Mouse (Mus musculus) cerebellum, adult (tissue): ENCODE data around the gene St7.

Experiments
- ATAC-seq: cut with Nextera tagmentation; 2 replicates; pipeline ENCODE4 v1.9.2; 2017; ENCODE audit warnings: mild to moderate bottlenecking, moderate library complexity, mixed read lengths; ENCODE audit not compliant: insufficient number of reproducible peaks, low FRiP score, low TSS enrichment

Gene St7

DNA sequence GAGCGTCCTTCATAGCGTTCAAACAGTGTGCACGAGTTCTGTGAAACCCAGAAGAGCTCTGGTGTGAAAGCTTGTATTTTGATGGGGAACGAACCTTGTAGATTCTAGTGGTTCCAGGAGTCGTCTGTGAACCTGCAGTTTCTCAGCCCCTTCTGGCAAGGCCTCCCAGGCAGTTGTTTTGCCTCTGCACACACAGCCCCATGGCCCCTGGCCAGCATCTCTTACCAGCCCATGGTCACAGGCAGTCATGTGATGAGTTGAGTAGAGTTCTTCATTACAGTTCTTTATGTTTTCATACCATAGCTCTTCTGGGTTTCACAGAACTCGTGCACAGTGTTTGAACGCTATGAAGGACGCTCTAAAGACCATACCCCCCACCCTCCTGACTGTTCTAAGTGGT lies 240.1 kb downstream of the St7 start:
- no peak for ATAC-seq

GRCm38 (mm10) chr6:17938631-17939346 lies 246.1 kb downstream of the St7 start:
- ATAC-seq, result no peak

DNA sequence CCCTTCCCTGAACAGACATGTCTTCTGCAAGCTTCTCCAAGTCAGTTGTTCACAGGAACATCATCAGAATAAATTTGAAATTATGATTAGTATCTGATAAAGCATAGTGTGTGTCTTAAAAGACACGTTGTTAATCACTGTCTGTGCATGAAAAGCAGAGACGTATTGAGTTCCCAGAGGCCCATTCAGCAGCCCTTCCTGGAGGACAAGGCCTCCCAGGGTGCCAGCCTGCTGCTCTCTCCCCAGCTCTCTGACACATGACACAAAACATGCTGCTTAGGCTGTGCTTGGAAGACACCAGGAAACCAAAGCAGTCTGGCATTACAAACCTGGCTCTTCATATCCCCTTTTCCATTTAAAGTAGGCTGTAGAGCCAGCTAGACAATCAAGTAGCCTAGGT lies 249.2 kb downstream of the St7 start:
- peak; percentile 50; the same call in 1 of the 2 replicates for ATAC-seq

GRCm38 (mm10) chr6:17942344-17942743 lies 249.6 kb downstream of the St7 start:
- ATAC-seq, result peak; percentile 31; the same call in 1 of the 2 replicates

DNA sequence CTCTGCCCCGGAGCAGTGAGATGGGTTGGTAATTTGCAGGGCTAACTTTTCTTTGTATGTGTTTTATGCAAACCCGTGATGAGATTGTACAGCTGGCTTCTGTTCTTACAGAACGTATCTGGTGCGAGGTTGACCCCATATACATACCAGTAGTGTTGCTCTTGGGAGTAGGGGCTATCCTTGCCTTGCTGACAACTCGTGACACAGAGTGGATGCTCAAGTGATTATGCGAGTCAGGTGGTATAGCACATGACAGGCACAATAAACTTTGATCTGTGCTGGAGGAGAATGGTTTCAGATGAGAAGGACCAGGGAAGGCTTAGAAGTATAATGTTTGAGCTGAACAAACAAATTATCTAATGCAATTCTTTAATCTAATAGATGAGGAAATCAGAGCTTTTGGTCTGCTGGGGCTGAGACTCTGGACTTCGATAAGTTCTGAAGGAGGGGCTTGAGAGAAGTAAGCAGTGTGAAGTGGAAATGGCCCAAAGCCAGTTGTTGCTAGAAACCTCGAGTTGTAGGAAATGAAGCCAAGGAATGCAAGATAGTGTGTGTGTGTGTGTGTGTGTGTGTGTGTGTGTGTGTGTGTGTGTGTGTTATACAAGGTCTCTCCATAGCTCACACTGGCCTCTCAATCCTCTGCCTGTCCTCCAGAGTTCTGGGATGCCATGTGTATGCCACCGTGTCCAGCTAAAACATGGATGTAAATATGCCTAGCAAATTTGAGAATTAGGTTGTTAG lies 251.3 kb downstream of the St7 start:
- no peak for ATAC-seq

GRCm38 (mm10) chr6:17946456-17946855 lies 253.7 kb downstream of the St7 start:
- ATAC-seq, result no peak

DNA sequence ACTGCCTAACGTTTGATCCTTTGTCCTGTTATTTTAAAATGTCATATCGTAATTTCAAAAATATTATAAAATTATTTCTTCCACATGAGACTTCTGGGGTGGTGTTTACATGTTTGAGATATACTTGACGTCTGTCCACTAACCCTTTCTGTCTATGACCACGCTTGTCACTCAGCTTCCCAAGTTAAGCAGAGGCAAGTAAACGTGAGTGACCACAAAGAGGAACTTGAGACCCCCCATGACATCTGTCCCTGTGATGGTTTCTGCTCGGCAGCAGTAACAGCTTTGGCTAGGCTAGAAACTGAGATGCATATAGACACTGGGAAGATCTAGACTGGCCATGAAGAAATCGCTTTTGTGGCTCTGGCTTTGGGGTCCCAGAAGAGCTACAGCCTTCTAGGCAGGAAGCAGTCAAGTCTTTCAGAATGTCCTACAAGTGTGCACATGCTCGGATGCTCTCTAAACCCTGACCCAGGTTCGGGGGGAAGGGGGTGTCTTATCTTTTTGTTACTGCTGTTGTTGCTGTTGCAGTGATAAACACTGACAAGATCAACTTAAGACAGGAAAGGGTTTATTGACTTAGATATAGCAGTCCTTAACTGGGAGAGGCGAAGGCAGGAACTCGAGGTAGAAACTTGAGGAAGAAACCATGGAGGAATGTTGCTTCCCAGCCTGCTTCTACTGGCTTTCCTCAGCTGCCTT lies 254.5 kb downstream of the St7 start:
- ATAC-seq, result no peak

GRCm38 (mm10) chr6:17949103-17949502 lies 256.4 kb downstream of the St7 start:
- no peak for ATAC-seq

DNA sequence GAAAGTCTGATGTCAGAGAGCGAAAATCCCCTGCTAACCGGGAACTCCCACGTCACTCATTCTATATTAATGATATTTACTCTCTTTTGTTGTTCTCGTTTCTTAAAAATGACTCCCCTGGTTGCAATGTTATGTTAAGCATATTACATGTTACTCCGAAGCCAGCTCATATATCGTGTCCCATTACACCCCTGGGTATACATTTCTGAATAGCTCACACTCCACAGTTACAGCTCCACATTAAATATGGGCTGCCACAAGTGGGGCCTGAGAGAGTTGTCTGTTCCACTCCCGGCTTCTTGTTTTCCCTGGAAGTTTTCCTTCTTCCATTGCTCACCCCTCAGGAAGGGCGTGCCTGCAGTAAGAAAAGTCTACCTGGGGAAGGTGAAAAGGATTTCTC lies 259.0 kb downstream of the St7 start:
- ATAC-seq, result no peak

GRCm38 (mm10) chr6:17963455-17963854 lies 270.7 kb downstream of the St7 start:
- ATAC-seq, result no peak

GRCm38 (mm10) chr6:17968467-17969144 lies 275.9 kb downstream of the St7 start:
- ATAC-seq, result no peak

DNA sequence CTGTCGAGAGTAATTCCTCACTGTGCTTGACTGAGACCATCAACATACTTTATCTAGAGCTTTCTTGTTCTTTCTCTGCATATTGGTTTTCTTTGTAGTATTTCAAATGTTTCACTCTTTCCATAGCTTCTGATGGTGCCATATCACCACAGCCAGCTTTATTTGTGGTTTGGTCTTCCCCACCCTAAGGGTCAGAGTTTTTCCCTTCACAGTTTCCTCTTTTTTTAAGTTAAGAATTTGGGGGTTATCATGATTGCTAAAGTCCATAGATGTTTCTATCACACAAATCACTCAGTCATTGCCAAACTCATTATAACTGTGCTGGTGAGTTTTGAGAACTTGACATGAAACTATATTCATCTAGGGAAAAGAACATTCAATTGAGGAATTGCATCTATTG lies 277.1 kb downstream of the St7 start:
- no peak for ATAC-seq

GRCm38 (mm10) chr6:17971393-17971792 lies 278.7 kb downstream of the St7 start:
- no peak for ATAC-seq

DNA sequence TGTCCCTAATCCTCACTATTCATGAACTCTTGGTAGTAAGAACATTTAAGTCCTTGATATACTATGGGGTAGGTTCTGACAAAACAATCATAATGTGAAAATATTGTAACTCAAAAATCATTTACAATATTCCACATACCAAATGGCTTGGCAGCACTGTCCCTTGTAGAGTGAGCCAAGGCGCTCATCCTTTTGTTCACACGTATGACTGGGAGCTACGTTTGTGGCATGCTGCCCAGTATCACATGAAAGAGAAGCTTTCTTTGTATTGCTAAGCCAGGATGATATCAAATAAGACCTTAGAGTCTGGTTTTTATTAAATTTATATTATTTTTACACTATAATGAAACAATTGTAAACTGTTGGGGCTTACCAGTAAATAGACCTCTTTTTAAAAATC lies 281.7 kb downstream of the St7 start:
- ATAC-seq, result no peak

DNA sequence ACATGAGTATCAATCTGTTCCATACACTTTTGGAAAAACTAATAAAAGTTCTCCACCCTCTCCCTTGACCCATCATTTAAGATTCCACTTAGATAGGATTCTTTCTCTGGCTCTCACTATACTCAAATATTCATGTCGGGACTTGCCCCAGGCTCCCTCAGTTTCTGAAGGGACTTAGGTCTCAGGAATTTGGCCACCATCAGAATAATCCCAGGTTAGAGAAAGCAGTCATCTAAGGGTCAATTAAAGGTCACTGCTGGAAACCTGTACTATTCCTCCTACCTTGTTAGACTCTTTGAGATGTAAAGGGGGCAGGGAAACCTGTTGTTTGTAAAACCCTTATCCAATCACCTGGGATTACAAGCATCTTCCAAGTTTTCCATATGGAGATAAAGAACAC lies 284.4 kb downstream of the St7 start:
- ATAC-seq, result no peak

DNA sequence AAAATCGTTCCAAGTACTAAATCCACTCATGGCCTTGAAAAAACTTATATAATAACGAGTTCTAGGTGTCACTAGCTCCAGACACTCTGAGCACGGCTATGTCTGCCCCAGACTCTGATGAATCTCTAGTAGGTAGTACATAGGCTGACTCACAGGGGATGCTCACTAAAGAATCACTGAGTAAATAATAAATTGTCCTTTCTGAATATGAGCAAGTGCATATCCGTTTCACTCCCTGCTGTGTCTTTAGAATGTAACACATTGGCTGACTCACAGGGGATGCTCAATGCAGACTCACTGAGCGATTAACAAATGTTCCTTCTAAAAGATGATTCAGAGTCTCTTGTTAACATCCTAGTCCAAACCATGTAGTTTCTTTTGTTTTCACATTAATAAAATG lies 285.6 kb downstream of the St7 start:
- no peak for ATAC-seq

DNA sequence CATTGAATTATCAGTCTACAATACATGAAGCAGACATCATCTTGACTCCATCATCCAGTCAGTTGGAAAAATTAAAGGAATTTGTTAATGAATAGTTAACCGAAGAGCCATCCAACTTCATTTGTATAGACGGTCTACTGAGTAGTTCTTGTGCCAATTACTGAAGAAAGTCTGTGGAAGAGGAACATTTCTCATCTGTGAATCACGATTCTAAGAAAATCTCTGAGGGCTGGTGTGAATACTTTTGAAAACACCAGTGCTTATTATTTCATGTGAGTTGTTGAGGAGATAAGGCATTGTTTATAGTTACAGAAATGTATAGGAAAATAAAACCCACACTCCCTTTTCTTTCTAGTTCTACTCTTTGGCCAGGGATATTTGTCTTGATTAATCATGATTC lies 286.1 kb downstream of the St7 start:
- no peak for ATAC-seq

DNA sequence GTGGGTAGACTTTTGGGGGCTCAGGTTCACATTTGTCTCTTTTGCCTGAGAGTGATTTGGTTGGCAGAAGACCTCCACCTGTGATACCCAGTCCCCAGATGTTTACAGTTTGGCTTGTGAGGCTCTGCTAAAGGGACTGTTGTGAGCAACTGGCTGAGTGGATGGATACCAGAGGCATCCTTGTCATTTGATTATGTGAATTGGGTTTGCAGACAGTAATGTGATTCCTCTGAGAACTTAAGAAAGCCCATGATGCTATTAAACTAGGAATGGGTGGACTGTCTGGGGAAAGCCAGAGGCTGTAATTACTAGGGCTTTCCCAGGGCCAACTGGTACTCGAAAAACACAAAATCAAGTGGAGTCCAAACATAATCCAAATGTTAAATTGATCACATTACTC lies 286.6 kb downstream of the St7 start:
- no peak for ATAC-seq

DNA sequence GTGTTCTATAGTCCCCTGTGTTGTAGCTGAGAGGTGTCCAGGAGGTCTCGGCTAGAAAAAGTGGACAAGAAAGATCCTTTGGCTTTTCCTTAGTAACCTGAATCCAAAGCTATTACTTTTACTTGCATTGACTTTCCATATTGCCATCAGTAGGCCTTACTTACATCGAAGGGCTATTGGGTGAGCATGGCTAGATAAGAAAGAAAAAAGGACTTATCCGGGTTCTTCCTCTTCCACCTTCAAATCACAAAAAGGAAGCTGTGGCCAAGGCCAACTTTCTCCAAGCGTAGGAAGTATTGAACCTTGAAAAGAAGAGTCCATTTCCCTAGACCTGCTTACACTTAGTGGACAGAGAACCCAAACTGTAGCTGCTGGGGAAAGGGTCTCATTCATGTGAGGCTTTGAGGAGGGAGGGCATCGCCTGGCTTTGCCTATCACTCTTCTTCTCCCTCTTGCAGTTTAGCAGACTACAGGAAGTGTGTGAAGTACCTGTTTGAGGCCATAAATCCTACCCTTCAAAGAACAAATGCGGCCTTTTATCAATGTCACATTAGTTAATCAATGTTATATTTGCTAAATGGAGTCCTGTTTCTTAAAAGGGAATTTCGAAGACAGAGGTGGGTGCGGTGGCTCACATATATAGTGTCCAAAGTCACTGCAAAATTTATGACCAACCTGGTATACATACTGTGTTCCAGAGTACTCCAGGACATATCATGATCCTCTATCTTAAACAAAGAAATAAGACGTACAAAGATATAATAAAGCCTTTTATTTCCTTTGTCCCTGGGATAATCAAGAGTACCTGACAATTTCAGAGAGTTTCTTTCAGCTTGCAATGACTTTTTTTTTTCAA lies 297.7 kb downstream of the St7 start:
- no peak for ATAC-seq

DNA sequence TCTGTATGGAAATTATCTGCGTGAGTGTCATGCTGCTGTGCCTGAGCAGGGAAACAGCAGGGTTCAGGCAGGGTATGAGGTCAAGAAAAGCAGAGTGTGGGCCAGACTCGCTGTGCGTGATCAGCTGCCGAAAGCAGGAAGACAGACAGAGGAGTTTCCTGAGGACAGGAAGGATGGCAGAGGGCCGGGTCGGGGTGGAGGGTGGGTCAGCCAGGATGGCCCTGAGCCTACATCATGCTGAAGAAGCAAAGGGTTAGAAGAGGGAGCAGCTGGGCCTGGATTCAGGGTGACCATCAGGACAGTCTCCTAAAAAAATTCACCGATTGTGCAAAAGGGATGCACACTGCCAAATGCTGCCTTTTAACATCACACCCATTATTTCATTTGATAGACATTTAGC lies 298.9 kb downstream of the St7 start:
- no peak for ATAC-seq
